Mouse (Mus musculus) liver, adult 2 months (tissue): ENCODE data around the gene Ptprb. TPM values are rescaled to one million over a fixed set of nuclear protein-coding genes. Genes with fewer than 3 reads are reported as not detected.
A peak's percentile ranks its signal among the peaks of the same experiment; 100 is the strongest.

Experiments
- DNase-seq: peaks from one replicate; pipeline ENCODE4 v3.0.0-alpha.2; 2011; ENCODE audit warnings: low read depth, low spot score; ENCODE audit errors: extremely low read depth
- H3K27ac ChIP-seq: fragments of 200-500 bp; replicated peaks from 2 replicates; pipeline ENCODE4 v1.5.1; 2012; ENCODE audit warnings: low read depth, mild to moderate bottlenecking, control low read depth, inconsistent platforms, low read length; ENCODE audit not compliant: insufficient read depth
- H3K27me3 ChIP-seq: fragments of 200-500 bp; 2 replicates; pipeline ENCODE4 v1.6.1; 2012; ENCODE audit warnings: mild to moderate bottlenecking, moderate library complexity, low read length, inconsistent platforms; ENCODE audit not compliant: control insufficient read depth, insufficient read depth
- H3K36me3 ChIP-seq: fragments of 200-500 bp; 2 replicates; pipeline ENCODE4 v1.6.1; 2012; ENCODE audit warnings: low read length, inconsistent platforms; ENCODE audit not compliant: control insufficient read depth, insufficient read depth
- H3K4me1 ChIP-seq: fragments of 200-500 bp; 2 replicates; pipeline ENCODE4 v1.6.1; 2011; ENCODE audit warnings: low read length; ENCODE audit not compliant: control insufficient read depth, insufficient read depth
- H3K4me3 ChIP-seq: fragments of 200-500 bp; 2 replicates; pipeline ENCODE4 v1.5.1; 2011; ENCODE audit warnings: low read depth, mild to moderate bottlenecking, control low read depth, low read length, moderate library complexity; ENCODE audit not compliant: insufficient read depth
- H3K79me2 ChIP-seq: fragments of 200-500 bp; 2 replicates; pipeline ENCODE4 v1.6.1; 2012; ENCODE audit warnings: inconsistent platforms, mild to moderate bottlenecking, low read length, moderate library complexity; ENCODE audit not compliant: control insufficient read depth, insufficient read depth
- H3K9ac ChIP-seq: fragments of 200-500 bp; 2 replicates; pipeline ENCODE4 v1.6.1; 2012; ENCODE audit warnings: low read depth, mild to moderate bottlenecking, control low read depth, inconsistent platforms, low read length
- CTCF ChIP-seq: fragments of 200-500 bp; IDR thresholded peaks from 2 replicates; pipeline ENCODE4 v1.5.1; 2011; ENCODE audit warnings: low read depth, low read length, control low read depth
- POLR2A ChIP-seq: fragments of 200-500 bp; IDR thresholded peaks from 2 replicates; pipeline ENCODE4 v1.6.1; 2011; ENCODE audit warnings: low read length, control low read depth; ENCODE audit not compliant: insufficient read depth; ENCODE audit errors: extremely low read depth
- WGBS: fragments of 180-500 bp; shearing (Covaris S2); methylation state at CpG from one replicate; pipeline ENCODE4 v1.1.7; 2018; 5-methylcytosine and 5-hydroxymethylcytosine counted together
- polyA plus RNA-seq: library from polyadenylated mRNA; depleted of rRNA; stranded (reverse); fragments of >200 nt; gene quantifications from 2 replicates; pipeline ENCODE4 v1.2.3, GENCODE M21; 2012
- total RNA-seq: library from RNA; depleted of rRNA; stranded (reverse); fragments of >200 nt; gene quantifications from 2 replicates; pipeline ENCODE4 v1.2.3, GENCODE M21; 2014

Gene Ptprb
- total and polyA plus RNA-seq, 2 experiments = 5.9 to 39.8 TPM

GRCm38 (mm10) chr10:116394585-116394984, 119.3 kb downstream of the Ptprb start:
- DNase-seq = peak; percentile 2
- Histone ChIP-seq H3K27me3 (no peaks in the 10 kb centered on the region), H3K4me3 (no peak overlapping the region), H3K9ac (no peak overlapping the region), H3K36me3 (no peaks in the 10 kb centered on the region), H3K79me2 (no peaks in the 10 kb centered on the region), H3K4me1 (no peaks in the 10 kb centered on the region), H3K27ac (no peak overlapping the region)
- no peak for TF ChIP-seq POLR2A
- no peak for TF ChIP-seq CTCF
- WGBS = 49% methylated on average over 4 of the region's 4 CpGs

DNA sequence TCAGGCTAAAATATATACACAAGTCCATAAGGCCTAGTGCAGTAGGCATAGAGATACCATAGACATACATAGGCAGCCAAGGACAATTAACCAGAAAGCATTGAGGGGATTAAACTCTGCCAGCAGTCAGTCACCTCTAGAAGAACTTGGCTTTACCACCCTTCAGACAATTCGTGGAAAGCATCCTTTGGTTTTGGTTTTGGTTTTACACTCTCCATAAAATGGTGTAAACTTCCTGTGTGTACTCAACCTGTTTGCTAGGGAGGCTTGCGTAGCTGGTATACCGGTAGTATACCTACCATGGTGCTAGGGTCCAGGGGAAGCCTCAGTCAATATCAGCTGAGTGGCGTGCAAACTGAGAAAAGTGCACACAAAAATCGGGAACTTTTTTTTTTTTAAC, 121.0 kb downstream of the Ptprb start:
- no peak overlapping the region for H3K9ac ChIP-seq
- 55% methylated on average over 5 of the region's 5 CpGs for WGBS
- H3K4me3 ChIP-seq = no peak overlapping the region
- H3K79me2 ChIP-seq = no peaks in the 10 kb centered on the region
- no peaks in the 10 kb centered on the region for H3K4me1 ChIP-seq
- no peak for DNase-seq
- no peaks in the 10 kb centered on the region for H3K36me3 ChIP-seq
- no peak for TF ChIP-seq POLR2A
- TF ChIP-seq CTCF = no peak
- H3K27me3 ChIP-seq = no peaks in the 10 kb centered on the region
- H3K27ac ChIP-seq = no peak overlapping the region

GRCm38 (mm10) chr10:116396966-116397365, 121.6 kb downstream of the Ptprb start:
- no peak overlapping the region for H3K9ac ChIP-seq
- H3K4me3 ChIP-seq = no peak overlapping the region
- TF ChIP-seq POLR2A = no peak
- TF ChIP-seq CTCF = no peak
- no peaks in the 10 kb centered on the region for H3K79me2 ChIP-seq
- no peak overlapping the region for H3K27ac ChIP-seq
- 83% methylated on average over 13 of the region's 13 CpGs for WGBS
- H3K36me3 ChIP-seq = no peaks in the 10 kb centered on the region
- no peaks in the 10 kb centered on the region for H3K4me1 ChIP-seq
- no peak for DNase-seq
- no peaks in the 10 kb centered on the region for H3K27me3 ChIP-seq

- Histone ChIP-seq H3K27me3 (no peaks in the 10 kb centered on the region), H3K4me1 (no peaks in the 10 kb centered on the region), H3K36me3 (no peaks in the 10 kb centered on the region), H3K9ac (no peak overlapping the region), H3K27ac (no peak overlapping the region), H3K79me2 (no peaks in the 10 kb centered on the region), H3K4me3 (no peak overlapping the region)
- WGBS = 19% methylated on average over 14 of the region's 14 CpGs
- no peak for DNase-seq
- TF ChIP-seq CTCF (no peak), POLR2A (no peak)
Observed at GRCm38 (mm10) chr10:116397573-116397972, 122.2 kb downstream of the Ptprb start.

DNA sequence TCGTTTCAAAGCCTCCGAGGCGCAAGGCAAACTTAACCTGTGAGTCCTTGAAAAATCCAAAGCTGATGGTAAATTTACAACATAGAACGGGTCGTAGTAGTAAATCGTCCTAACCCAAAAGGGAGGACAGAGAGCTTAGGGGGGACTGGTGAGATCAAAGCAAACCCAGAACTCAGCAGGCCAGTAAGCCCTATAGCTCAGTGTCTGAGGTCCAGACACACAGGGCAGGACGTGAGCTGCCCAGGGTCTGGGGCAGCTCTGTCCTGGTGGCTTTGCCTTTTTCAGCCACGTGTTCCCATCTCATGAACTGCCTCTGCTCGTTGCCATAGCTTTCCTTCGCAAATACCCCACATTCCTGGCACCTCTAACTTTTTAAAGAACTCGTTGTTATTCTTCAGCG, 122.7 kb downstream of the Ptprb start:
- no peak for TF ChIP-seq POLR2A

GRCm38 (mm10) chr10:116402742-116403425, 127.6 kb downstream of the Ptprb start:
- WGBS = 91% methylated on average over 6 of the region's 6 CpGs
- DNase-seq = no peak
- no peaks in the 10 kb centered on the region for H3K36me3 ChIP-seq
- H3K27me3 ChIP-seq = no peaks in the 10 kb centered on the region
- no peak overlapping the region for H3K4me3 ChIP-seq
- H3K27ac ChIP-seq = no peak overlapping the region
- no peaks in the 10 kb centered on the region for H3K79me2 ChIP-seq
- H3K4me1 ChIP-seq = no peaks in the 10 kb centered on the region
- no peak overlapping the region for H3K9ac ChIP-seq
- no peak for TF ChIP-seq POLR2A
- TF ChIP-seq CTCF = no peak

More for the DNA sequence above, 122.7 kb downstream of the Ptprb start:
- WGBS = 51% methylated on average over 12 of the region's 12 CpGs
- no peaks in the 10 kb centered on the region for H3K36me3 ChIP-seq
- H3K27ac ChIP-seq = no peak overlapping the region
- H3K9ac ChIP-seq = no peak overlapping the region
- no peaks in the 10 kb centered on the region for H3K4me1 ChIP-seq
- no peaks in the 10 kb centered on the region for H3K79me2 ChIP-seq
- no peak for DNase-seq
- H3K4me3 ChIP-seq = no peak overlapping the region
- H3K27me3 ChIP-seq = no peaks in the 10 kb centered on the region
